Mouse (Mus musculus): ENCODE results near the gene Fam107b. TPM values are rescaled to one million over a fixed set of nuclear protein-coding genes. Genes with fewer than 3 reads are reported as not detected.
"Not testable (repeated sequence)": the region's sequence is repeated elsewhere in the genome, so short reads cannot be mapped to it uniquely, and the experiment has no call there.

Fam107b gene
- polyA plus RNA-seq, 1 experiment from 2014 or later = 18.3 TPM

DNA sequence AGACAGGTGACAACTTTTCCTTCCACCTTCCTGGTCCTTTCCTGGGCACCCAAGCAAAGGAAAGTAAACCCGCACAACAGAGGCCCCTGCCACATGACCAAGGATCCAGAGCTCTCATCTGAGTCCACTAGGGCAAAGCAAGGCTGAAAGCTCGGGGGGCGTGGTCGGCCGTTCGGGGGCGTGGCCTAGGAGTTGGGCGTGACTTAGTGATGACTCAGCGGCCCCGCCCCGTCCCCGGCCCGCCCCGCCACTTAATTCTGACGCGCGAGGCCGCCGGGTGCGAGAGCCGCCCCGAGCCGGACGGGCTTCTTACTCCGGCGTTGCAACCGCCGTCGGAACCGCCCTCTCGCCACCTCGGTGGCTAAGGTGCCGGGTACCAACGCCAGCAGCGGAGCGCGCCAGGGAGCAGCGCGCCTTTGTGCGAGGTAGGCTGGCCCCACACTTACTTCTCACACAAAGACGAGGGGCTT, 143.0 kb downstream of the Fam107b start:
- peak; percentile 90 for ATAC-seq (ENCODE audit: insufficient read depth)
- Histone ChIP-seq H3K36me3 (replicated peaks) (no peaks in the 10 kb centered on the region), H3K4me3 (replicated peaks) (peak overlapping the region; percentile 70), H3K9ac (peak overlapping the region; percentile 72), H3K27me3 (peaks cover 7% of the 10 kb centered on the region), H3K4me1 (replicated peaks) (peaks cover 44% of the 10 kb centered on the region), H3K27ac (replicated peaks) (peak overlapping the region; percentile 51), H3K4me2 (peak overlapping the region; percentile 98), H3K9me3 (replicated peaks) (no peaks in the 10 kb centered on the region)
- 2% methylated on average over 41 of the region's 41 CpGs for WGBS (ENCODE audit: insufficient replicate concordance)

GRCm38 (mm10) chr2:3713682-3714361, 143.5 kb downstream of the Fam107b start:
- Histone ChIP-seq H3K27ac (replicated peaks) (peak overlapping the region; percentile 29), H3K27me3 (peaks cover 7% of the 10 kb centered on the region), H3K36me3 (replicated peaks) (no peaks in the 10 kb centered on the region), H3K4me1 (replicated peaks) (peaks cover 48% of the 10 kb centered on the region), H3K9me3 (replicated peaks) (no peaks in the 10 kb centered on the region), H3K9ac (peak overlapping the region; percentile 72), H3K4me2 (peak overlapping the region; percentile 98), H3K4me3 (replicated peaks) (peak overlapping the region; percentile 70)
- under 1% methylated on average over 38 of the region's 38 CpGs for WGBS (ENCODE audit: insufficient replicate concordance)
- peak; percentile 51 for ATAC-seq (ENCODE audit: insufficient read depth)

DNA sequence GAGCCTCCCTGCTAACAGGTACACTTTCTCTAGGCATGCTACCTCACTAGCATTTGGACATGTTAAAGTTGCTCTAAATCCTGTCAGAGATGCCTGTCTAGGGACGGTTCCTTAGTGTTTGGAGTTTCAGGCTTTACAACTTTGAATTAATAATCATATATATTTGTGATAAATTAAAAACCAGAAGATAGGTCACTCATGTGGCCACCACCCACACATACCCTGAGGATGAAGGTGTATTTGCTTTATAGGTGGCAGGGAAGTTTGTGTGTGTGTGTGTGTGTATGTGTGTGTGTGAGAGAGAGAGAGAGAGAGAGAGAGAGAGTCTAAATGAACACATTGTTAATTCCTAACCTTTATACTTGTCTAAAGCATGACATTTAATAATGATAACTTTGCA, 144.2 kb downstream of the Fam107b start:
- ATAC-seq (ENCODE audit: insufficient read depth) = no peak
- peak overlapping the region; percentile 72; the same call in 1 of the 2 replicates for H3K9ac ChIP-seq
- H3K27me3 ChIP-seq = peaks cover 7% of the 10 kb centered on the region
- peak overlapping the region; percentile 70 for H3K4me3 ChIP-seq (replicated peaks)
- H3K27ac ChIP-seq (replicated peaks) = no peak overlapping the region
- H3K9me3 ChIP-seq (replicated peaks) = no peaks in the 10 kb centered on the region
- peaks cover 46% of the 10 kb centered on the region for H3K4me1 ChIP-seq (replicated peaks)
- no peaks in the 10 kb centered on the region for H3K36me3 ChIP-seq (replicated peaks)
- peak overlapping the region; percentile 98 for H3K4me2 ChIP-seq
- 29% methylated on average over 1 of the region's 1 CpGs for WGBS (ENCODE audit: insufficient replicate concordance)

GRCm38 (mm10) chr2:3715424-3715823, 145.1 kb downstream of the Fam107b start:
- Histone ChIP-seq H3K27ac (replicated peaks) (no peak overlapping the region), H3K4me2 (peak overlapping the region; percentile 25), H3K4me1 (replicated peaks) (peaks cover 46% of the 10 kb centered on the region), H3K36me3 (replicated peaks) (no peaks in the 10 kb centered on the region), H3K9me3 (replicated peaks) (no peaks in the 10 kb centered on the region), H3K9ac (no peak overlapping the region), H3K4me3 (replicated peaks) (peak overlapping the region; percentile 32), H3K27me3 (peaks cover 7% of the 10 kb centered on the region)
- WGBS (ENCODE audit: insufficient replicate concordance) = 20% methylated on average over 3 of the region's 3 CpGs
- no peak for ATAC-seq (ENCODE audit: insufficient read depth)

DNA sequence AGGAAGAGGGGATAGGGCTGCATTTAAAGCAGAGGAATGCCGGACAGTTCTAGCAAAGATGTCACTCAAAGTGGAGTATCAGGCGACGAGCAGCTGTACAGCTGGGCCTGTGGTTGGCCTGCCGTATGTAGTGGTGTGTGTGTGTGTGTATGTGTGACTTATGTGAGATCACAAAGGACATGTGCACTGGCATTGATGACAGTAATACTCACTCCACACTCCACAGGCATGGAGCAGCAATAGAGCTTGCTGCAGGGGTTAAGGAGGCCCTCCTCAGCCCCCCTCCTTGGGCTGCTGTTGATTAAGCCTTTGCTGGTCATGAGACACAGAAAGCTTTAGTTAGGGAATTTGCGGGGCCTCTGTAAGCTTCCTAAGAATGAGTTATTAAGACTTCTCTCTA, 147.0 kb downstream of the Fam107b start:
- Histone ChIP-seq H3K4me2 (peak overlapping the region; percentile 25; the same call in 1 of the 2 replicates), H3K9me3 (replicated peaks) (no peaks in the 10 kb centered on the region), H3K36me3 (replicated peaks) (no peaks in the 10 kb centered on the region), H3K4me1 (replicated peaks) (peaks cover 54% of the 10 kb centered on the region), H3K4me3 (replicated peaks) (no peak overlapping the region), H3K27ac (replicated peaks) (no peak overlapping the region), H3K27me3 (peaks cover 7% of the 10 kb centered on the region), H3K9ac (no peak overlapping the region)
- no peak for ATAC-seq (ENCODE audit: insufficient read depth)
- WGBS (ENCODE audit: insufficient replicate concordance) = 22% methylated on average over 5 of the region's 5 CpGs

- peaks cover 7% of the 10 kb centered on the region for H3K27me3 ChIP-seq
- H3K9ac ChIP-seq = no peak overlapping the region
- no peak overlapping the region for H3K27ac ChIP-seq (replicated peaks)
- no peak for ATAC-seq (ENCODE audit: insufficient read depth)
- WGBS (ENCODE audit: insufficient replicate concordance) = 29% methylated on average over 4 of the region's 4 CpGs
- no peak overlapping the region for H3K4me3 ChIP-seq (replicated peaks)
- H3K9me3 ChIP-seq (replicated peaks) = no peaks in the 10 kb centered on the region
- peak overlapping the region; percentile 25; the same call in 1 of the 2 replicates for H3K4me2 ChIP-seq
- H3K36me3 ChIP-seq (replicated peaks) = no peaks in the 10 kb centered on the region
- H3K4me1 ChIP-seq (replicated peaks) = peaks cover 52% of the 10 kb centered on the region
Observed at GRCm38 (mm10) chr2:3717847-3718246, 147.6 kb downstream of the Fam107b start.

GRCm38 (mm10) chr2:3719436-3720121, 149.3 kb downstream of the Fam107b start:
- not testable (repeated sequence) for H3K27me3 ChIP-seq; H3K9me3 ChIP-seq (replicated peaks); H3K9ac ChIP-seq; ATAC-seq (ENCODE audit: insufficient read depth); H3K36me3 ChIP-seq (replicated peaks); H3K4me2 ChIP-seq; H3K4me3 ChIP-seq (replicated peaks); H3K27ac ChIP-seq (replicated peaks)
- 41% methylated on average over 5 of the region's 5 CpGs for WGBS (ENCODE audit: insufficient replicate concordance)
- H3K4me1 ChIP-seq (replicated peaks) = peaks cover 35% of the 10 kb centered on the region

DNA sequence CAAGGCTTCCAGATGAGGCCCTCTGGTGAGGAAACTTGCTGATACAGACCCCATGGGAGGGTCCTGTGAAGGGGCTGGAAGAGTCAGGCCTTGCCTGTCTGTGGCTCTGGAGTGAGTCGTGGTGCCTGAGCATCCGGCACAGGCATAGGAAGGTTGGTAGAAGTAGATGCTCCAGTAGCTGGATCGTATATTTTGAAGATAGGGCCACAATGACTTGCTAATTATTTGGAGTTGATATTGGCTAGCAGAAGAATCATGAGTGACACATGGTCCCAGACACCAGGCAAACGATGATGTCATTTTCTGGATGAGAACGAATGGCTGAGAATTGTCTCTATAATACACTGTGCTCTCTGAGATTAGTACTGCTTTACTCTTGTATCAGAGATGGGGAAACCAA, 150.8 kb downstream of the Fam107b start:
- Histone ChIP-seq H3K4me2 (no peak overlapping the region), H3K9ac (no peak overlapping the region), H3K27me3 (no peaks in the 10 kb centered on the region), H3K36me3 (replicated peaks) (no peaks in the 10 kb centered on the region), H3K27ac (replicated peaks) (no peak overlapping the region), H3K9me3 (replicated peaks) (no peaks in the 10 kb centered on the region), H3K4me3 (replicated peaks) (no peak overlapping the region), H3K4me1 (replicated peaks) (peaks cover 31% of the 10 kb centered on the region)
- WGBS (ENCODE audit: insufficient replicate concordance) = 73% methylated on average over 5 of the region's 5 CpGs
- ATAC-seq (ENCODE audit: insufficient read depth) = no peak

DNA sequence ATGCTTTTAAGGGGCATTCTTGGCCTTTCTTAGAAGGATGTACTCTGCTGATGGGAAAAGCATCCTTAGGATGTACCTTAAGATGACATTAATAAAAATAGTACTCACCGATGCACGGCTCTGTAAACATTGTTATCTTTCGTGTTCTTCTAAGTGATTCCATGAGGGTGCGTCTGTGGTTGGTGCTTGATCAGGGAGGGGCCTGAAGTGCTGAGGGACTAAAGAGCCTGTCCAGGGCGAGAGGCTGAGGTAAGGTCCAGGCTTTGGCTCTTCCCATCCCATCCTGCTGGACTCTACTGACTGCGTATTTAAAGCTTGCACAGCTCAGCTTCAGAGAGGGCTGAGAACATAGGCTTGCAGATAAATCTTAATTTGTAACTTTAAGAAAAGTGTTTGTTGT, 151.7 kb downstream of the Fam107b start:
- Histone ChIP-seq H3K4me3 (replicated peaks) (no peak overlapping the region), H3K36me3 (replicated peaks) (no peaks in the 10 kb centered on the region), H3K9me3 (replicated peaks) (no peaks in the 10 kb centered on the region), H3K27ac (replicated peaks) (no peak overlapping the region), H3K9ac (no peak overlapping the region), H3K4me1 (replicated peaks) (peaks cover 39% of the 10 kb centered on the region), H3K27me3 (no peaks in the 10 kb centered on the region), H3K4me2 (no peak overlapping the region)
- no peak for ATAC-seq (ENCODE audit: insufficient read depth)
- WGBS (ENCODE audit: insufficient replicate concordance) = 27% methylated on average over 6 of the region's 6 CpGs

DNA sequence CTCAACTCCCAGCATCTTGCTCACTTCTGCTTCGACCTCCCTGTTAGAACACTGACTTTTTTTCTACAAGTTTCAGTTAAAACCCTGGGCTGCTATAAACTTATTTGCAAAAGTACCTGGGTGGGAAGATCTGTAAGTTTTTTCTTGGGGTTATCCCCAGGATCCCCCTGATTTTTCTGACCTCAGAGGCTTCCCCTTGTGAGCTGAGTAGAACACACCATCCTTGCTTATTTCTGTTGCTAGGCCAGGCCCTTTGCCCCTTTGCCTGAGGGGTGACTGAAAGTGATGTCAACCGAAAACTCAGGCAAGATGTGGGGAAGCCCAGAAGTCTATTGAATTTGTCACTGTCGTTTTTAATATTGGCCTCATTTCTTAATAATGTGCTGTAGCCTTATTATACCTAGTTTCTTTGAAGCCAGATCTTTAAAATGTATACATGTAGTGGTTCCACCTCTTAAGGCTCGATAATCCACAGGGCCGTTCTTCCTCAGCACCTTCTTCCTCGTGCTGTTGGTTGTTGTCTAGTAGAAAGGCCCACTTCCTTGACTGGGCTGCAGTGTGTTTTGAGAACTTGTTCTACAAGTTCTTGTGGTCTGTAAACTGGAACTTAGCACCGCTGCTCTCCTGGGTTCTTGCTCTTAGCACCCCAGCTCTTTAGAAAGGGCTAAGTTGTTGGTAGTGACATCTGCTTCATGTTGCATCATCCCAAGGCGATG, 153.3 kb downstream of the Fam107b start:
- Histone ChIP-seq H3K36me3 (replicated peaks) (no peaks in the 10 kb centered on the region), H3K4me1 (replicated peaks) (peaks cover 38% of the 10 kb centered on the region), H3K4me2 (no peak overlapping the region), H3K27ac (replicated peaks) (no peak overlapping the region), H3K27me3 (no peaks in the 10 kb centered on the region), H3K9me3 (replicated peaks) (no peaks in the 10 kb centered on the region), H3K4me3 (replicated peaks) (no peak overlapping the region), H3K9ac (no peak overlapping the region)
- no peak for ATAC-seq (ENCODE audit: insufficient read depth)
- WGBS (ENCODE audit: insufficient replicate concordance) = 44% methylated on average over 8 of the region's 8 CpGs

DNA sequence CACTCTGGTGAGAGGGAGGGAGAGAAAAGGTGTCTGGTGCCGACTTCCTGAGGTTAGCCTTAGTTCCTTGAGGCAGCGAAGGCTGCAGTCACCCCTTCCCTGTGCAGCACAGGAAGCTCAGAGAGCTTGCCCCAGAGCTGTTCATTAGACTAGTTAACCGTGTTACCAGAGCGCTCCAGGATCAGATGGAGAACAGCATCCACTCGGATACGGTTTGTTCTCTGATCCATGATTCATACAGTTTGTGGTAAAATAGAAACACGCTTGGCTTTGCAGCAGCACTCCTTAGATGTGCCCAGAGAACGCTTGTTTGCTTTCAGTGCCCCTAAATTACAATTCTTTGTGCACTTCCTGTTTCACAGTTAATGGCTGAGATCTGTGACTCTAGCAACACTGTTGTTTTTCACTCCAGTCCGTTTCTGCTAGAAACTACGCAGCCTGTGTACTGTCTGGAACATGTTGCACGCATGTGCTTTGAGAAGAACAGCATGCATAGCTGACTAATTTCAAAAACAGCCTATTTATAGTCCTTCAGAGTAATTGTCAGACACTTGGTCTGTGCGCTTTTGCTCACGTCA, 156.3 kb downstream of the Fam107b start:
- Histone ChIP-seq H3K4me1 (replicated peaks) (peaks cover 46% of the 10 kb centered on the region), H3K4me2 (peak overlapping the region; percentile 27; the same call in 1 of the 2 replicates), H3K36me3 (replicated peaks) (no peaks in the 10 kb centered on the region), H3K9me3 (replicated peaks) (no peaks in the 10 kb centered on the region), H3K27me3 (no peaks in the 10 kb centered on the region), H3K27ac (replicated peaks) (peak overlapping the region; percentile 33; the same call in 1 of the 2 replicates), H3K4me3 (replicated peaks) (no peak overlapping the region), H3K9ac (no peak overlapping the region; the same call in 1 of the 2 replicates)
- WGBS (ENCODE audit: insufficient replicate concordance) = 31% methylated on average over 13 of the region's 13 CpGs
- no peak for ATAC-seq (ENCODE audit: insufficient read depth)
